Comparison of ENCODE assay signal across 8 mouse cellular contexts in the genomic region with DNA sequence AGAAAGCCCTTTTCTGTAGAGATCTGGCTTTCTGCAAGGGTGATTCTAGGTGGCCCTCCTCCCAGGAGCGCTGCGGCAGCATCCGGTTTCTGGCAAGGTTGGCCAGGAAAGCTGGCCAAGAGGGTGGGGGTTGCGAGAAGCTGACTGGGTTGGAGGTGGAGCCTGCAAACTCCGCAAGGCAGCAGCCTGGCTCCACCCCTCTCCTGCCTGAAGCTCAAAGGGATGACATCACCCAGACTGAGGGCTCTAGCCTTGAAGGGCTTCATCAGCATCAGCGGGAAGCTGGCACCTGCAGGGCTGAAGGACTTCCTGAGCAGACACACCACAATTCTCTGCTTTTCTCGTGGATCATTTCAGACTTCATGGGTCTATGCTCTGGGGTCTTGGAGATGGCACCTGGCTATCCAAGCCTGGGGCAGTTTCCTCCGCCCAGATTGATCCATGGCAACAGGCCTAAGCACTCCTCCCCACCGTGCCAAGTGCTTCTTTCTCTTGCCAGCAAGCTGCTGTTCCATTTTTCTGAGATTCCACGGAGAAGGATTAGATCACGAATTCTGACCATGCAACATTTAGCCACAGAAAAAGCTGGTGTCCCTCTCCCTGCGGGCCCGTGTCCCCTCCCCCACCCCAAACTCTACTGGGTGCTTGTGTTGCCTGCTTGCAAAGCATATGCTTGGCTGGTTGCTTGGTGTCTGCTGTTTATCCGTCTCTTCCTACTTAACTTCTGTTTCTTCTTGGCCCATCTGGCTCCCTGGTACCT. TPM values are rescaled to one million over a fixed set of nuclear protein-coding genes. Genes with fewer than 3 reads are reported as not detected.
DNase-seq lines count a peak whose midpoint lies in the region; ATAC-seq and TF ChIP-seq lines count a peak whose summit lies in the region.

No protein-coding gene starts in this region.

- dilution Hi-C loops in CH12.LX (cut with MboI; ENCODE audit: extremely low pct_ligation_motif_present, extremely low pct_unique_long_range_greater_than_20kb, low sequenced_read_pairs): no loop called here

- peak overlapping the region in 2 of 3 experiments; percentile 34 to 45 for H3K4me3 ChIP-seq in CH12.LX (replicated peaks in 1 of 3; ENCODE audit: low read depth in 2 of 3, low read length in 2 of 3, poor library complexity in 1 of 3)
- H3K4me3 ChIP-seq in forebrain, embryonic 16.5 days (replicated peaks; ENCODE audit: low read length): peak overlapping the region; percentile 26
- H3K4me3 ChIP-seq in liver, embryonic 12.5 days: no peak overlapping the region

- H3K27me3 ChIP-seq in CH12.LX (replicated peaks): no peaks in the 10 kb centered on the region
- no peaks in the 10 kb centered on the region for H3K27me3 ChIP-seq in forebrain, embryonic 16.5 days (replicated peaks; ENCODE audit: control insufficient read depth, insufficient read depth, low read length)
- peaks cover 7% of the 10 kb centered on the region for H3K27me3 ChIP-seq in liver, embryonic 12.5 days (replicated peaks)

- peak overlapping the region; percentile 53 for H3K4me2 ChIP-seq in CH12.LX (ENCODE audit: insufficient read depth, low read depth, poor library complexity, severe bottlenecking)
- H3K4me2 ChIP-seq in forebrain, embryonic 16.5 days (ENCODE audit: low read length): peak overlapping the region; percentile 54
- H3K4me2 ChIP-seq in liver, embryonic 12.5 days: peak overlapping the region; percentile 25; the same call in 1 of the 2 replicates

- peak; percentile 60 for TF ChIP-seq POLR2A in CH12.LX (IDR thresholded peaks at IDR 0.05; ENCODE audit: low read depth, low read length)

- TF ChIP-seq CTCF in CH12.LX (conservative IDR thresholded peaks at IDR 0.05 in 1 of 2, IDR thresholded peaks at IDR 0.05 in 1 of 2; ENCODE audit: low read depth in 2 of 2, low read length in 2 of 2): no peak

- peak; percentile 96 for ATAC-seq in forebrain, embryonic 16.5 days
- peak; percentile 54 for ATAC-seq in liver, embryonic 12.5 days

- no peak for TF ChIP-seq RAD21 in CH12.LX (IDR thresholded peaks at IDR 0.05; ENCODE audit: low read depth, low read length)

- WGBS in forebrain, embryonic 16.5 days: 3% methylated on average over 14 of the region's 14 CpGs
- 9% methylated on average over 14 of the region's 14 CpGs for WGBS in liver, embryonic 12.5 days (ENCODE audit: insufficient replicate concordance)

- no peaks in the 10 kb centered on the region for H3K9me3 ChIP-seq in CH12.LX (replicated peaks; ENCODE audit: low read length)
- H3K9me3 ChIP-seq in forebrain, embryonic 16.5 days (ENCODE audit: control insufficient read depth, low read length): no peaks in the 10 kb centered on the region
- no peaks in the 10 kb centered on the region for H3K9me3 ChIP-seq in liver, embryonic 12.5 days (replicated peaks)

- H3K9ac ChIP-seq in CH12.LX (ENCODE audit: insufficient read depth, low read depth): no peak overlapping the region
- H3K9ac ChIP-seq in forebrain, embryonic 16.5 days (replicated peaks; ENCODE audit: low read depth, low read length): 0 out of 2 replicates have a peak overlapping the region, but pooled peaks have one; percentile 27
- no peak overlapping the region for H3K9ac ChIP-seq in liver, embryonic 12.5 days

- TF ChIP-seq EP300 in CH12.LX (IDR thresholded peaks at IDR 0.05; ENCODE audit: low read length): no peak; the same call in 1 of the 2 replicates

- in situ Hi-C loops in CH12.LX (cut with MboI; ENCODE audit: low pct_ligation_motif_present, low pct_unique_long_range_greater_than_20kb, low sequenced_read_pairs): no loop called here

- peak; percentile 89 for DNase-seq in CH12.LX (ENCODE audit: extremely low read depth)
- peak; percentile 93 to 96 for DNase-seq in cerebellum, adult 18-20 months
- peak; percentile 94 to 95 for DNase-seq in heart, postnatal 10 days
- DNase-seq in kidney, postnatal 36 days: peak; percentile 95 to 96
- peak; percentile 2 for DNase-seq in naive thymus-derived CD4-positive, alpha-beta T cell, adult 2 months (ENCODE audit: low read depth)
- peak; percentile 36 to 40 for DNase-seq in thymus, adult 18-20 months

- H3K4me1 ChIP-seq in CH12.LX (ENCODE audit: control insufficient read depth in 1 of 2, insufficient read depth in 2 of 2): peaks cover 14 to 40% of the 10 kb centered on the region in 2 experiments
- peaks cover 29% of the 10 kb centered on the region for H3K4me1 ChIP-seq in forebrain, embryonic 16.5 days (replicated peaks; ENCODE audit: control insufficient read depth, insufficient read depth, low read length)
- H3K4me1 ChIP-seq in liver, embryonic 12.5 days: peaks cover 8% of the 10 kb centered on the region; the same call in 1 of the 2 replicates

- no peak overlapping the region for H3K27ac ChIP-seq in CH12.LX (ENCODE audit: insufficient read depth, low read depth)
- H3K27ac ChIP-seq in forebrain, embryonic 16.5 days (ENCODE audit: low read length): peak overlapping the region; percentile 72
- no peak overlapping the region for H3K27ac ChIP-seq in liver, embryonic 12.5 days

- intact Hi-C loops in heart, postnatal 10 days (cut with DNase I): loop anchor here (5.0 kb wide), 2 partner anchors 85 to 95 kb away; no protein-coding TSS in a partner anchor

- H3K36me3 ChIP-seq in CH12.LX (replicated peaks in 1 of 2; ENCODE audit: control insufficient read depth in 1 of 2, insufficient read depth in 1 of 2, low read length in 1 of 2): no peaks in the 10 kb centered on the region
- H3K36me3 ChIP-seq in forebrain, embryonic 16.5 days (ENCODE audit: control insufficient read depth, insufficient read depth): no peaks in the 10 kb centered on the region
- H3K36me3 ChIP-seq in liver, embryonic 12.5 days: no peaks in the 10 kb centered on the region

- H3K79me2 ChIP-seq in CH12.LX (replicated peaks; ENCODE audit: control insufficient read depth, extremely low read depth, insufficient read depth, poor library complexity, severe bottlenecking): no peaks in the 10 kb centered on the region

TF ChIP-seq in CH12.LX, 34 proteins besides CTCF, POLR2A, EP300 and RAD21:
- no peak for TF ChIP-seq MYC (IDR thresholded peaks at IDR 0.05; ENCODE audit: low read depth, low read length)
- peak; percentile 65; the same call in 1 of the 2 replicates for TF ChIP-seq TBP (conservative IDR thresholded peaks at IDR 0.05; ENCODE audit: low read depth, low read length)
- TF ChIP-seq PAX5 (IDR thresholded peaks at IDR 0.05; ENCODE audit: low read length): no peak
- TF ChIP-seq MEF2A (IDR thresholded peaks at IDR 0.05; ENCODE audit: borderline replicate concordance, low read depth, low read length): peak; percentile 29; the same call in 1 of the 2 replicates
- TF ChIP-seq IRF4 (IDR thresholded peaks at IDR 0.05; ENCODE audit: low read depth, low read length): no peak
- no peak for TF ChIP-seq ZMIZ1 (IDR thresholded peaks at IDR 0.05; ENCODE audit: low read depth, low read length)
- 0 out of 2 replicates have a peak, but pooled peaks have one; percentile 6 for TF ChIP-seq TCF12 (IDR thresholded peaks at IDR 0.05; ENCODE audit: low read depth, low read length)
- TF ChIP-seq ZNF384 (IDR thresholded peaks at IDR 0.05; ENCODE audit: low read depth, low read length): no peak
- TF ChIP-seq UBTF (IDR thresholded peaks at IDR 0.05; ENCODE audit: low read depth, low read length): no peak
- TF ChIP-seq CHD2 (IDR thresholded peaks at IDR 0.05; ENCODE audit: low read length): peak; percentile 46; the same call in 1 of the 2 replicates
- TF ChIP-seq JUND (conservative IDR thresholded peaks at IDR 0.05; ENCODE audit: low read depth, low read length): peak; percentile 43; the same call in 1 of the 2 replicates
- no peak for TF ChIP-seq CHD1 (IDR thresholded peaks at IDR 0.05; ENCODE audit: low read depth, low read length)
- TF ChIP-seq ELF1 (IDR thresholded peaks at IDR 0.05; ENCODE audit: low read depth, low read length): peak; percentile 44; the same call in 1 of the 2 replicates
- no peak for TF ChIP-seq SIN3A (IDR thresholded peaks at IDR 0.05; ENCODE audit: low read length)
- TF ChIP-seq POLR2AphosphoS2 (IDR thresholded peaks at IDR 0.05; ENCODE audit: low read depth, low read length): no peak
- TF ChIP-seq NELFE (IDR thresholded peaks at IDR 0.05; ENCODE audit: low read depth, low read length): peak; percentile 34
- TF ChIP-seq JUN (IDR thresholded peaks at IDR 0.05; ENCODE audit: insufficient read depth, low read depth, low read length): peak; percentile 73
- 0 out of 2 replicates have a peak, but pooled peaks have one; percentile 20 for TF ChIP-seq NRF1 (IDR thresholded peaks at IDR 0.05; ENCODE audit: low read depth, low read length)
TF ChIP-seq in CH12.LX: peak in this region for 9.

RNA-seq across cellular contexts. Expression of a gene that starts 37.0 kb away (rescaled TPM):
- total RNA-seq in CH12.LX (2012; rRNA removed) (0.13 and 0.17 TPM in 2 replicates), CH12.LX (2014; rRNA removed) (0.57 and 0.72 TPM in 2 replicates)
- polyA plus RNA-seq in CH12.LX (2012; ENCODE audit: insufficient read length, low read depth): 1.7 and 2.0 TPM in 2 replicates
- 60.2 and 62.2 TPM in 2 replicates for polyA plus RNA-seq in forebrain, embryonic 16.5 days (2015; fragmentation: Nextera tagmentation; extraction: Ambion mirVana)
- total RNA-seq in heart, postnatal 10 days (2021): 10 to 100 TPM; 21.0 to 22.7 TPM
- polyA plus RNA-seq in liver, embryonic 12.5 days (2016; fragmentation: Nextera tagmentation; extraction: Ambion mirVana): 12.0 and 12.6 TPM in 2 replicates

Comparison
In these comparisons a context has a peak if more than half of its experiments do, and no peak if none do; other contexts are left out.
1. DNase-seq: peak in every context shown above with its lines; median percentile 96 in kidney, postnatal 36 days; 94 in cerebellum, adult 18-20 months; 94 in heart, postnatal 10 days; 89 in CH12.LX; 38 in thymus, adult 18-20 months; 2 in naive thymus-derived CD4-positive, alpha-beta T cell, adult 2 months.